25 mouse cellular contexts compared by ENCODE assay signal in genomic region chr12:112196562-112196961, GRCm38 (mm10). TPM values are rescaled to one million over a fixed set of nuclear protein-coding genes. Genes with fewer than 3 reads are reported as not detected.
DNase-seq lines count a peak whose midpoint lies in the region; ATAC-seq lines count a peak whose summit lies in the region.
"Had no signal": no experiment of that assay in that cellular context is flagged by ENCODE, and none has a peak within 500 bp of the region (broad histone marks: within the 10 kb centered on the region; RNA-seq: fewer than 3 reads in every experiment).

No protein-coding gene starts in this region.

- H3K9ac ChIP-seq in hindbrain, embryonic 13.5 days, result no peak overlapping the region
- no peak overlapping the region for H3K9ac ChIP-seq in midbrain, embryonic 12.5 days (replicated peaks)
- H3K9ac ChIP-seq in midbrain, embryonic 14.5 days (replicated peaks; ENCODE audit: low read length), result no peak overlapping the region
- no peak overlapping the region for H3K9ac ChIP-seq in neural tube, embryonic 14.5 days (replicated peaks; ENCODE audit: low read depth, low read length)
- H3K9ac ChIP-seq: embryonic facial prominence, embryonic 15.5 days; heart, embryonic 13.5 days; hindbrain, embryonic 12.5 days had no signal

- no peaks in the 10 kb centered on the region for H3K36me3 ChIP-seq in hindbrain, embryonic 10.5 days
- H3K36me3 ChIP-seq in hindbrain, embryonic 13.5 days, result no peaks in the 10 kb centered on the region
- H3K36me3 ChIP-seq in midbrain, embryonic 12.5 days, result no peaks in the 10 kb centered on the region
- H3K36me3 ChIP-seq in midbrain, embryonic 14.5 days (ENCODE audit: control insufficient read depth, insufficient read depth, low read length), result no peaks in the 10 kb centered on the region
- H3K36me3 ChIP-seq in neural tube, embryonic 14.5 days (ENCODE audit: control insufficient read depth, insufficient read depth, low read length), result no peaks in the 10 kb centered on the region
- H3K36me3 ChIP-seq: embryonic facial prominence, embryonic 15.5 days; forebrain, embryonic 10.5 days; G1E; heart, embryonic 13.5 days; hindbrain, embryonic 12.5 days had no signal

- H3K4me1 ChIP-seq in hindbrain, embryonic 10.5 days (replicated peaks), result peaks cover 65% of the 10 kb centered on the region
- H3K4me1 ChIP-seq in hindbrain, embryonic 13.5 days (replicated peaks), result peaks cover 43% of the 10 kb centered on the region
- peaks cover 33% of the 10 kb centered on the region for H3K4me1 ChIP-seq in midbrain, embryonic 12.5 days
- peaks cover 25% of the 10 kb centered on the region for H3K4me1 ChIP-seq in midbrain, embryonic 14.5 days (ENCODE audit: control insufficient read depth, insufficient read depth, low read length)
- peaks cover 14% of the 10 kb centered on the region; the same call in 1 of the 2 replicates for H3K4me1 ChIP-seq in neural tube, embryonic 14.5 days (ENCODE audit: control insufficient read depth, insufficient read depth, low read length)

- WGBS in hindbrain, embryonic 10.5 days, result 94% methylated on average over 10 of the region's 10 CpGs
- 53% methylated on average over 10 of the region's 10 CpGs for WGBS in hindbrain, embryonic 13.5 days
- WGBS in midbrain, embryonic 12.5 days, result 89% methylated on average over 10 of the region's 10 CpGs
- 78% methylated on average over 10 of the region's 10 CpGs for WGBS in midbrain, embryonic 14.5 days
- WGBS in neural tube, embryonic 14.5 days, result 22% methylated on average over 10 of the region's 10 CpGs

- H3K9me3 ChIP-seq in hindbrain, embryonic 10.5 days, result no peaks in the 10 kb centered on the region
- no peaks in the 10 kb centered on the region for H3K9me3 ChIP-seq in hindbrain, embryonic 13.5 days
- H3K9me3 ChIP-seq in midbrain, embryonic 12.5 days, result no peaks in the 10 kb centered on the region
- H3K9me3 ChIP-seq in midbrain, embryonic 14.5 days (ENCODE audit: control insufficient read depth, low read length), result no peaks in the 10 kb centered on the region
- H3K9me3 ChIP-seq in neural tube, embryonic 14.5 days (ENCODE audit: control insufficient read depth, low read length), result no peaks in the 10 kb centered on the region
- H3K9me3 ChIP-seq: embryonic facial prominence, embryonic 15.5 days; forebrain, embryonic 10.5 days; G1E; heart, embryonic 13.5 days; hindbrain, embryonic 12.5 days had no signal

- no peak for ATAC-seq in hindbrain, embryonic 13.5 days (ENCODE audit: low FRiP score)
- ATAC-seq in midbrain, embryonic 12.5 days (ENCODE audit: low FRiP score, low read depth), result no peak
- ATAC-seq in midbrain, embryonic 14.5 days (ENCODE audit: low FRiP score, low TSS enrichment), result no peak
- ATAC-seq in neural tube, embryonic 14.5 days (ENCODE audit: low read depth), result peak; percentile 72; the same call in 1 of the 2 replicates
- ATAC-seq: CD4-positive, CD25-positive, alpha-beta regulatory T cell, adult 4 months; forebrain, embryonic 14.5 days had no signal

- DNase-seq in hindbrain, embryonic 10.5 days (ENCODE audit: low spot score), result no peak
- DNase-seq in midbrain, embryonic 14.5 days, result no peak
- DNase-seq in MN1 (ENCODE audit: low spot score), result peak; percentile 40
- no peak for DNase-seq in embryo, embryonic 10 days (ENCODE audit: low spot score)
- DNase-seq: adrenal gland, postnatal 14 days; B cell, adult 2 months; cerebellum, adult 11-12 months; cerebellum, adult 9-11 months; cerebellum, postnatal 36 days; embryo, embryonic 11 days; gastrocnemius, adult 2 months; gastrocnemius, postnatal 25 days; heart, adult 11 months; heart, postnatal 36 days had no signal

- H3K4me2 ChIP-seq in hindbrain, embryonic 13.5 days, result no peak overlapping the region
- no peak overlapping the region for H3K4me2 ChIP-seq in midbrain, embryonic 12.5 days (replicated peaks)
- H3K4me2 ChIP-seq in midbrain, embryonic 14.5 days (ENCODE audit: low read length), result no peak overlapping the region
- H3K4me2 ChIP-seq in neural tube, embryonic 14.5 days (ENCODE audit: low read depth, low read length), result no peak overlapping the region
- H3K4me2 ChIP-seq: embryonic facial prominence, embryonic 15.5 days; heart, embryonic 13.5 days; hindbrain, embryonic 12.5 days had no signal

- H3K4me3 ChIP-seq in hindbrain, embryonic 10.5 days, result no peak overlapping the region
- no peak overlapping the region for H3K4me3 ChIP-seq in hindbrain, embryonic 13.5 days
- H3K4me3 ChIP-seq in midbrain, embryonic 12.5 days, result no peak overlapping the region
- no peak overlapping the region for H3K4me3 ChIP-seq in midbrain, embryonic 14.5 days (replicated peaks; ENCODE audit: low read depth, low read length)
- H3K4me3 ChIP-seq in neural tube, embryonic 14.5 days (ENCODE audit: low read depth, low read length), result no peak overlapping the region
- H3K4me3 ChIP-seq: embryonic facial prominence, embryonic 15.5 days; erythroblast, embryonic 14.5 days; forebrain, embryonic 10.5 days; gastrocnemius, adult 2 months; heart, embryonic 13.5 days; hindbrain, embryonic 12.5 days had no signal

- peak overlapping the region; percentile 35; the same call in 1 of the 2 replicates for H3K27ac ChIP-seq in hindbrain, embryonic 10.5 days
- H3K27ac ChIP-seq in hindbrain, embryonic 13.5 days, result no peak overlapping the region
- H3K27ac ChIP-seq in midbrain, embryonic 12.5 days (replicated peaks), result peak overlapping the region; percentile 36; the same call in 1 of the 2 replicates
- H3K27ac ChIP-seq in midbrain, embryonic 14.5 days (replicated peaks; ENCODE audit: low read depth, low read length), result no peak overlapping the region
- H3K27ac ChIP-seq in neural tube, embryonic 14.5 days (ENCODE audit: low read depth, low read length), result no peak overlapping the region
- H3K27ac ChIP-seq: embryonic facial prominence, embryonic 15.5 days; forebrain, embryonic 10.5 days; gastrocnemius, adult 2 months; heart, embryonic 13.5 days; hindbrain, embryonic 12.5 days had no signal

- peaks cover 52% of the 10 kb centered on the region for H3K27me3 ChIP-seq in hindbrain, embryonic 10.5 days (ENCODE audit: insufficient read depth, poor library complexity, severe bottlenecking)
- H3K27me3 ChIP-seq in hindbrain, embryonic 13.5 days, result peaks cover 22% of the 10 kb centered on the region
- H3K27me3 ChIP-seq in midbrain, embryonic 12.5 days, result peaks cover 16% of the 10 kb centered on the region
- no peaks in the 10 kb centered on the region; the same call in 1 of the 2 replicates for H3K27me3 ChIP-seq in midbrain, embryonic 14.5 days (ENCODE audit: control insufficient read depth, insufficient read depth, low read length)
- peaks cover 4% of the 10 kb centered on the region for H3K27me3 ChIP-seq in neural tube, embryonic 14.5 days (ENCODE audit: control insufficient read depth, insufficient read depth, low read length)
- H3K27me3 ChIP-seq: embryonic facial prominence, embryonic 15.5 days had no signal

RNA-seq across cellular contexts. Expression of gene Kif26a, which starts 50.6 kb away (rescaled TPM):
- 2.7 and 3.1 TPM in 2 replicates for polyA plus RNA-seq in hindbrain, embryonic 10.5 days (2016; fragmentation: Nextera tagmentation; extraction: Ambion mirVana)
- 3.8 and 4.4 TPM in 2 replicates for polyA plus RNA-seq in hindbrain, embryonic 13.5 days (2015; fragmentation: Nextera tagmentation; extraction: Ambion mirVana)
- 10.0 and 10.1 TPM in 2 replicates for polyA plus RNA-seq in midbrain, embryonic 12.5 days (2016; fragmentation: Nextera tagmentation; extraction: Ambion mirVana)
- 6.2 and 7.2 TPM in 2 replicates for polyA plus RNA-seq in midbrain, embryonic 14.5 days (2014; fragmentation: Nextera tagmentation; extraction: Ambion mirVana)
- polyA plus RNA-seq in neural tube, embryonic 14.5 days (2014; fragmentation: Nextera tagmentation; extraction: Ambion mirVana), result 3.5 and 4.4 TPM in 2 replicates
- polyA plus RNA-seq: CD4-positive, CD25-positive, alpha-beta regulatory T cell, adult 4 months; erythroblast, embryonic 14.5 days; G1E had no signal

Comparison
In these comparisons a context has a peak if more than half of its experiments do, and no peak if none do; other contexts are left out.
1. H3K27ac ChIP-seq: peak in hindbrain, embryonic 10.5 days (single experiment) and midbrain, embryonic 12.5 days (single experiment); none in hindbrain, embryonic 13.5 days (single experiment), midbrain, embryonic 14.5 days (single experiment) and neural tube, embryonic 14.5 days (single experiment).